Mouse (Mus musculus): ENCODE measurements around the gene Tox2. TPM values are rescaled to one million over a fixed set of nuclear protein-coding genes. Genes with fewer than 3 reads are reported as not detected.

The Tox2 gene
- total RNA-seq, 1 experiment from 2014 or later = not detected

DNA sequence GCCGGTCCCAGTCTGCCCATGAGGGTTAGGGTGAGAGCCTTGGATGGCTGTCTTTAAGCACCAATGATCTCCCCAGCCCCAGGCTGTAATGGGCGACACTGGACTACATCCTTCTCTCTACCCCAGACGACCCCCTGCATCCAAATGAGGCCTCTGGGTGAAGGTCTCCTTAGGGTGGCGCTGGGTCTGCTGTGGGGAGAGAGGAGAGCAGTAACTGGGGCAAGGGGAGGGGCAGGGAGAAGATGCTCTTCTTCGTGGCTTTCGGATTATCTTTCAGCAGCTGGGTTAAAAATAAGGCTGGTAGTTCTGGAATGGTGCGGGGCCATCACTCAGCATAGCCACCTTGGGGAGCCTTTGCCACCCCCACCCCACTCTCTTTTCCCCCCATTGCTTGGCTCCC, 145.8 kb downstream of the Tox2 start:
- no peak for ATAC-seq (replicated peaks; ENCODE audit: insufficient number of reproducible peaks, low FRiP score, low TSS enrichment, poor library complexity, severe bottlenecking)

DNA sequence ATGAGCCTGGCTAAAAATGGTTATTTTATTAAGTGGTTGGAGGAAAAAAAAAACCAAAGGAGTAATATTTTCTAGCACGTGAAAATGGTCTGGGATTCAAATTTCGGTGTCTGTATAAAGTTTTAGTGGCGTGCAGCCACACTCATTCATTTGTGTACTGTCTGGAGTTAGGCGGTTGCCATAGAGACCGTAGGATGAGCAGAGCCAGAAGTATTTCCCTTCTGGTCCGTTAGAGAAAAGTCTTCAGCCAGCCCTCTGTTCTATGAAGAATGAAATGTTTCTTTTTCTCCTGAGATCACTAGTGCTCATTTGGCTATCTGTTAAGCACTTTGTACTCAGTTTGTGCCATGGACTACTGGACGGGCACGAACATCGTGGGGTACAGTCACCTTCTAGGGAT, 146.5 kb downstream of the Tox2 start:
- ATAC-seq (replicated peaks; ENCODE audit: insufficient number of reproducible peaks, low FRiP score, low TSS enrichment, poor library complexity, severe bottlenecking) = no peak

DNA sequence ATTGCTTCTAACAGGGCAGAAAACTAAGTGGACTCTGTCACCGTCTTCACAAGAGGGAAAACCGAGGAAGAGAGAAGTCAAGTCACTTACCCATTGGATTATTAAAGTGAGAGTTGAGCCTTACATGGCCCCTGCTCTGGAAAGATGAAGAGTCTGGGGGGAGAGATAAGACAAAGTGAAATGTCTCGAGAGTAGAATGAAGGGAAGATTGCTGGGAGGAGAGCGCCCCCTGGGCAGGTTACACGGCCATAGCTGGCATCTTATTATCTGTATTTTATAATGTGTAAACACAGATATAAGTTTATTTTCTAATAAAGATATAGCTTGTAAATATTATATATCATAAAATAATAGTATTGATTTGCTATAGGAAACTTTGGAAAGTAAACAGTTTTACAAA, 147.5 kb downstream of the Tox2 start:
- ATAC-seq (replicated peaks; ENCODE audit: insufficient number of reproducible peaks, low FRiP score, low TSS enrichment, poor library complexity, severe bottlenecking) = no peak

DNA sequence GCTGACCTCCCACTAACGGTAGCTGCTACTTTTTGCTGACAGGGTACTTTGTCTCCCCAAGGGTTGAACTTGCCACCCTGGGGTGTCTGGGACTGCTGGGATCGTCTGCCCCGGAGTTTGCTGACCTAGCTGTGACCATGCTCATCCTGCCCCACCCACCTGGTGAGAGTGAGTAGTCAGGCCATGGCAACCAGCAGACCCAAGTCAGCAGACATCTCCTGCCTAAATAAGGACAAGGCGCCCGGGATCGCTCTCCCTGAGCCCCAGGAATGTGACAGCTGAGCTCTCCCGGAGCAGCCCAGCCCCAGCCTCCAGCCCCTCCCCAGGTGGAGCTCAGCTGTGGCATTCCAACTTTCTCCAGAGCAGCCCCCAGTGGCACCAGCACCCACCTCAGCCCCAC, 150.8 kb downstream of the Tox2 start:
- no peak for ATAC-seq (replicated peaks; ENCODE audit: insufficient number of reproducible peaks, low FRiP score, low TSS enrichment, poor library complexity, severe bottlenecking)

DNA sequence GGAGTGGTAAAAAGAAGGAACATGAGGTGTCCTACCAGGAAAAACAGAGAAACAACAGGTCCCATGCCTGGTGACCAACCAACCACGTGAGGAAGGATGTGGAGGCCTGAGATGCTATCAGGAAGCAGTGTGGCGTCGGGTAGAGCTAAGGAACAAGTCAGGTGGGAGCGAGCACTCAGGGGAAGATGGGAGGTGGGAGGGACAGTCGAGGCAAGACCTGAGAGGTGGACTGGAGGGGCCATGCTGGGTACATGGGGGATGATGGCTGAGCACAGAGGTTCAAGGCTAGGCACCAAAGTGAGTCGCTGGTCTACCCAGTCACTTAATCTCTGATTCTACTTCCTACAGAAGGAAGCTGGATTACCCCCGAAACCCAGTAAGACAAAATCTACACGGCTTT, 152.7 kb downstream of the Tox2 start:
- no peak for ATAC-seq (replicated peaks; ENCODE audit: insufficient number of reproducible peaks, low FRiP score, low TSS enrichment, poor library complexity, severe bottlenecking)

DNA sequence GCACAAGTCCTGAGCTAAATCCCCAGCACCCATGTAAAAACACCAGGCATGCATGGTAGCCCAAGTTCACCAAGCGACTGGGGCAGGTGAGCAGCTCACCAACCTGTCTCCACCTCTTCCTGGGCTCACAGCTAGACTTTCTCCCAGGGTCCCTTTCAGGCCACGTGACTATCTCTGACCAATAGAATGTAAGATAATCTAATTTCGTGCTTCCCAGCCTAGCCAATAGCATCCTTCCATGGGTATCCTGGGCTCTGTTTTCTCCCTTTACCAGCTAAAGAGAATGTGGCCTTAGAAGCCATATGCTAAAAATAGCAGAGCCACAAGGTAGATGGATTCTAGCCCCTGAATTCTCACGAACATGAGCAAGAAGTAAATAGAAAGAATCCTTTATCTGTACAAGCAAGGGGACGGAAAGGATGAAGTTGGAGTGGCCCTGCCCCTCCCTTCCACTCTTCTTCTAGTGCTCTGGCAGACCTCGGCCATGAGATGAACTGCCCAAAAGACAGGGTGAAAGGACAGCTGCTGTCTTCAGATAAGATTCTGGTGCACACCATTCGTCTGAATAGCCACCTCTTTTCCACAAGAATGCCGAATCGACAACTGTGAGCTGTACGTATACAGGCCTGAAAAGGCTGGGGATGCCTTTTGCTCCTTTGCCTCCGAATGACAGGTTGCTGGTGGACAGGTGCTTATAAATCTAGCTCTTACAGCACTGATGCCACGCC, 153.4 kb downstream of the Tox2 start:
- no peak for ATAC-seq (replicated peaks; ENCODE audit: insufficient number of reproducible peaks, low FRiP score, low TSS enrichment, poor library complexity, severe bottlenecking)

DNA sequence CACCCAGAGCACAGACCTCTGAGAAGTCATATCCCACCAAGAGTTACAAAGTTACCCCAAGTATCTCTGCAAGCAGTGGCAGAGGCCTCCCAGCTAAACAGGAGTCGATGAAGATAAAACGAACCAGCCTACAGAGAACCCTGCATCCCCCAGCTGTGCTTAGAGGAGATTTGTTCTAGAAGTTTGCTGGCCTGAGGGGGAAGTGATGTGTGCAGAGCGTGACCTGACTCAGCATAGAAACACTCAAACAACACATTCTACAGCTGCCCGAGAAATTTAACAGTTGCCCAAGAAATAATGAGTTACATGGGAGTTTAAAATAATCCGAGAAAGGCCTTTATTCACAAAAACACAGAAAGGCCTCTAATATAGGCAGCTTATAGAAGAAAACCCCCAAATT, 155.7 kb downstream of the Tox2 start:
- no peak for ATAC-seq (replicated peaks; ENCODE audit: insufficient number of reproducible peaks, low FRiP score, low TSS enrichment, poor library complexity, severe bottlenecking)

DNA sequence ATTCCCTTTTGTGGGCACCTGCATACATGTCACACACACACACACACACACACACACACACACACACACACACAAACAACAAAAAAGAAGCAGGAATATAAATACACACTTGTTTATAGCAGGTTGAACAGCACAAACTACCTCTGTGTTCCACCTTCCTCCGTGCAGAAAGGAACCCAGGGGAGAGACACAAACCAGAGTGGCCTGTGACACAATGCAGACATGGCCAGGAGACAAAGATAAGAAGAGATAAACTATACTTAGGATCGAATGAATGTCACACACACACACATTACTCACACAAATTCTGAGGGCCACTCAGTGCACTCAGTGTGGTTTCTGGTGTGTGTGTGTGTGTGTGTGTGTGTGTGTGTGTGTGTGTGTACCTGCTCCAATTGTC, 156.3 kb downstream of the Tox2 start:
- ATAC-seq (replicated peaks; ENCODE audit: insufficient number of reproducible peaks, low FRiP score, low TSS enrichment, poor library complexity, severe bottlenecking) = no peak

DNA sequence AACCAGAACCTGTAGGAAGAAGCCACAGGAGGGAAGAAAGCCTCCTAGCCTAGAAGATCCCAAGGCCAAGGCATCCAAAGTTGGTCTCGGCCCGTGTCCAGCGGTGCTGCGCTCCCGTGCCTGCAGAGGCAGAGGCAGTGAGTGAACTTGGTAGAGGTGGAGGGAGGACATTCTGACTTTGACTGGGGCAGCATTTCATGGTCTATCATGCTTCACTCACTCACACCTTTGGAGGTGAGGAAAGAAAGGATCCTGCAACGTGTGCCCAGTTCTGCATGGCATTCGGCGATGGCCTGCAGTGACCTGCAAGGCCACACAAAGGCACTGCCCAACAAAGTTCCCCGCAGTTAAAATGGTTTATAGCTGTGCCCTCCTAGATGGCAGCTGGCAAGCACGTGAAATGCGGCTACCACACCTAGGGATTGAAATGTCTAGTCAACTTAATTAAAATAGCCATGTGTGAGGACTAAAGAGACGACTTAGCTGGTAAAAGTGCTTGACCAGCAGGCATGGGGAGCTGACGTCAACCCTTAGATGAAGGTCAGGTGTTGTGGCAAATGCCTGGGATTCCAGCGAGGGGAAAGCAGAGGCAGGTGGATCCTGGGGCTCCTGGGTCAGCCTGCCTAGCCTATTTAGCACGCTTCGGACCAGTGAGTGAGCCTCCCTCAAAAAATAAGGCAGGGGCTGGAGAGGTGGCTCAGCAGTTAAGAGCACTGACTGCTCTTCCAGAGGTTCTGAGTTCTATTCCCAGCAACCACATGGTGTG, 158.1 kb downstream of the Tox2 start:
- ATAC-seq (replicated peaks; ENCODE audit: insufficient number of reproducible peaks, low FRiP score, low TSS enrichment, poor library complexity, severe bottlenecking) = no peak

DNA sequence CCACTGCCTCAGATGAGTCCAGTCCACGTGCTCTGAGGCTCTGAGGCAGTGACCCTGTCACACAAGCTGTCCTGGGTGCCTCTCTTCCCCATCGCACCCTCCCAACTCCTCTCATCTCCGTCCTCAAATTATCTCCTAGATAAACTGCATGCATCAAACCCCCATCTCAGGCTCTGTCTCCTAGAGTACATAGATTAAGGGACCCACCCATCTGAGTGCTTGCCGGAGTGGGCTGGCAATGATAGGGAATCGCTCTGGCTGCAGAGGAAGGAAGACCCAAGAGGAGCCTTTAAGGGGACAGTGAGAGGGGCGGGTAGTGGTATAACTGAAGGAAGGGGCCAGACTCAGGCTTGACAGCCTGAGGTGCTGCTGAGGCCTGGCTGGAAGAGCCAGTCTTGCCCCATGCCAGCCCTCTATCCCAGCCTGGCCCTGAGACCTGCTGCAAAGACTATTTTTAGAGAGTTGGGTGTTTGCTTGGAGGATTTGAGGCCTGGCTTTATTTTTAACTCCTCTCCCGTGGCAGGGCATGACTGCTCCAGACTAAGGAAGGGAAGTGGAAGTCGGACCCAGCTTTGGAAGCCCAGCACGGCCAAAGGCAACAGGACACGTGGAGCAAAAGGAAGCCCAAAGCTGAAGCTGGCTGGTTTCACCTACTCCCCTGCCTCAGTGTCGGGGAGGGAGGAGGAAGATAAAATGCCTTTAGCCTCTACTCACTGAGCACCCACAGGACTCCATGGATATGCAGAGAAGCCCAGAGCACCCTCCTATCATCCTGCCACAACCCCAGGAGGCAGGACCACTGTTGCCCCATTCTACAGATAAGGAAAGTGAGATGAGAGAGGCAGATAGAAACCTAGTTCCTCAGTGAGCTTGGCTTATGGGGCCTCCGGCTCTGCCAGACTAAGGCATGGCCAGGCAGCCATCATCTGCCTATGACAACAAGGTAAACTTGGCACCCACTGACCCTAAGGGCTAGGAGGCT, 160.3 kb downstream of the Tox2 start:
- no peak for ATAC-seq (replicated peaks; ENCODE audit: insufficient number of reproducible peaks, low FRiP score, low TSS enrichment, poor library complexity, severe bottlenecking)

DNA sequence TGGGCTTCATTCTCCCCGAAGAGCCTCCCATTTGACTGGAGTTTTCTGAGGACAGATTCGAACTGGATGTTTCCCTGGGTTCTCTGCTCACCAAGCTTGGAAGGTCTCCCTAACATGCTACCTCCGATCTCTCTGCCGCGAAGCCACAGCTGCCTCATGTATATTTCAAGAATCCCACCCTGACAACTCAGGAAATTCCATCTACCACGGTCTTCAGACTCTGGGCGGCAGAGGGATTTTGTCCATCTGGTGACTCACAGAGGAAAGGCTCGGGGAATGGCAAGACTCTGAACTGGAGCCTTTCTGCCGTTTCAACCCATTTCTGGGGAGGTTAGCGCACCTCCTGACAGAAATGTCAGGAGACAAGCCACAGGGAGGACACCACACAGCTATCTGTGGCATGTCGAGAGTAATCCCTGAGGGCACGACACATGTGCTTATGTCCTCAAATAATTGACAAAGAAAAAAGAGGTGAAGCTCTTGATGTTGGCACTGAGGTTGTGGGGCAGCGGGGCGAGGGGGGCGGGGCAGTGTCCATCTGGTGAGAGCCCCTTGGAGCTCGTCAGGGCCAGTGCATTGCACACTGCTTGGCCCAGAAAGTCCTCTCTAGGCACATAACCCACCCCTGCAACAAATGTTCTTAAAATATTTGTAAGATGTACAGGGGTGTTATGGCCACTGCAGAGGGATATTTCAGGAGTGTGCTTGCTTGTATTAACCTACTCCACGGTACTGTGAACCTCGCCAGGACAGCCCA, 162.0 kb downstream of the Tox2 start:
- no peak for ATAC-seq (replicated peaks; ENCODE audit: insufficient number of reproducible peaks, low FRiP score, low TSS enrichment, poor library complexity, severe bottlenecking)

DNA sequence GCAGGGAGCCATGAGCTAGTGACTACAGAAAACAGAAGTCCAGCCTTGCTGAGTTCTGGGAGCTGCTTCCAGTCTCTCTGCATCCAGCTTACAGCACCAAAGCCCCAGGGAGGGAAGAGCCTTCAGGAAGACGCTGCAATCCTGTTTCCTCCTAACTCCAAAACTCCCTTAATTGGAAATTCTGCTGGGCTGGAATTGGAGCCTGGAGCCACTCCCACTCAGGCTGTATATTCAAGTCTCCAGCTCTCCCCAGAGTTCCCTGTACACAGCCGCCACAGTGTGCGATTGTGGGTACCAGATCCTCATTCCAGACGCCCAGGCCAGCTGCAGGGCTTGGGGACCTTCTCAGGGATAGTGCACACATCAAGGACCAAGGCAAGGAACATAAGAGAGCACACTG, 167.2 kb downstream of the Tox2 start:
- ATAC-seq (replicated peaks; ENCODE audit: insufficient number of reproducible peaks, low FRiP score, low TSS enrichment, poor library complexity, severe bottlenecking) = no peak

DNA sequence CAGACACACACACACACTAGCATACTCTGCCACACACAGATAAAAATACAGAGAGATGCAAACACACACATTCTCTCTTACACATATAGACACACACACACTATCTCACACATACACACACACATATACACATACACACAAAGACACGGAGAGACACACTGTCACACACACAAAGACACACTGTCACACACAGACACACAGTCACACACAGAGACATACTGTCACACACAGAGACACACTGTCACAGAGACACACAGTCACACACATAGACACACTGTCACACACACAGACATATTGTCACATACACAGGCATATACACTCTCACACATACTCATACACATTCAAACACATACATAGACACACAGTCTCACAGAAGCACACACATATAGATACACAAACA, 169.7 kb downstream of the Tox2 start:
- ATAC-seq (replicated peaks; ENCODE audit: insufficient number of reproducible peaks, low FRiP score, low TSS enrichment, poor library complexity, severe bottlenecking) = no peak

Other genes starting within 250 kb of the Tox2 start
- gene Sgk2, start 215.8 kb upstream of the Tox2 start, total RNA-seq (2017) = not detected in 3 replicates
- gene Ift52, start 185.8 kb upstream of the Tox2 start, total RNA-seq (2017) = 22.0 to 34.8 TPM (median 29.3 TPM) in 3 replicates
- gene Mybl2, start 148.4 kb upstream of the Tox2 start, total RNA-seq (2017) = 0.32 to 1.5 TPM in 2 of 3 replicates, not detected in the other
- gene Gtsf1l, start 115.3 kb upstream of the Tox2 start, total RNA-seq (2017) = not detected in 3 replicates
- gene Jph2, start 194.9 kb downstream of the Tox2 start, total RNA-seq (2017) = not detected in 3 replicates
- gene Oser1, start 221.6 kb downstream of the Tox2 start, total RNA-seq (2017) = 88.1 to 169 TPM (median 163 TPM) in 3 replicates
- gene Gdap1l1, start 235.4 kb downstream of the Tox2 start, total RNA-seq (2017) = not detected in 3 replicates